Mouse (Mus musculus) heart, adult 2 months (tissue): ENCODE results near the gene Chd9.
"Not testable (repeated sequence)": the region's sequence is repeated elsewhere in the genome, so short reads cannot be mapped to it uniquely, and the experiment has no call there.

Source experiments
- CTCF ChIP-seq: fragments of 200-600 bp; IDR thresholded peaks from 2 replicates; pipeline ENCODE4 v1.8.1; 2022; ENCODE audit warnings: antibody characterized with exemption, mild to moderate bottlenecking, moderate library complexity
- EP300 ChIP-seq: fragments of 200-500 bp; IDR thresholded peaks from 2 replicates; pipeline ENCODE4 v1.6.1; 2011; ENCODE audit warnings: low read depth, low read length, control low read depth; ENCODE audit not compliant: insufficient read depth
- POLR2A ChIP-seq: fragments of 200-500 bp; IDR thresholded peaks from 2 replicates; pipeline ENCODE4 v1.6.1; 2011; ENCODE audit warnings: mild to moderate bottlenecking, low read depth, low read length, control low read depth; ENCODE audit not compliant: insufficient read depth

DNA sequence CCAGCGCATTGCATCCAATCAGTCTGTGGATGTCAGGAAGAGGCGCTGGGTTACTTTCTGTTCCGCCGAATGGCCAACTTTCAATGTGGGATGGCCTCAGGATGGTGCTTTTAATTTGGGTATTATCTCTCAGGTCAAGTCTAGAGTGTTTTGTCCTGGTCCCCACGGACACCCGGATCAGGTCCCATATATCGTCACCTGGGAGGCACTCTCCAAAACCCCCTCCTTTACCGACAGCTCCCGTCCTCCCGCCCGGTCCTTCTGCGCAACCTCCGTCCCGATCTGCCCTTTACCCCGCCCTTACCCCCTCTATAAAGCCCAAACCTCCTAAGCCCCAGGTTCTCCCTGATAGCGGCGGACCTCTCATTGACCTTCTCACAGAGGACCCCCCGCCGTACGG is 59.2 kb downstream of the Chd9 start:
- not testable (repeated sequence) for TF ChIP-seq CTCF, POLR2A, EP300
